Mouse (Mus musculus): ENCODE measurements around the gene Ric3. TPM values are rescaled to one million over a fixed set of nuclear protein-coding genes. Genes with fewer than 3 reads are reported as not detected.
"Not testable (repeated sequence)": the region's sequence is repeated elsewhere in the genome, so short reads cannot be mapped to it uniquely, and the experiment has no call there.

The Ric3 gene
- 10 to 100 TPM; 66.2 to 71.1 (median 68.6) TPM for total RNA-seq (2022)

- peak; percentile 85 to 87 for DNase-seq (ENCODE audit: low spot score in 2 of 2)
These were observed at the start of gene Ric3 for GRCm38 (mm10) chr7:109083113-109083812. TSS of gene Ric3 (minus strand) at chr7:109083331.

- DNase-seq (ENCODE audit: low spot score in 2 of 2), result no peak
These were observed 48.4 kb upstream of the Ric3 start for GRCm38 (mm10) chr7:109131565-109131964.

GRCm38 (mm10) chr7:109129946-109130686 is 47.0 kb upstream of the Ric3 start:
- no peak for DNase-seq (ENCODE audit: low spot score in 2 of 2)

GRCm38 (mm10) chr7:109129442-109129841 is 46.3 kb upstream of the Ric3 start:
- DNase-seq (ENCODE audit: low spot score in 2 of 2), result no peak

GRCm38 (mm10) chr7:109115929-109116328 is 32.8 kb upstream of the Ric3 start:
- no peak for DNase-seq (ENCODE audit: low spot score in 2 of 2)

GRCm38 (mm10) chr7:109115488-109115887 is 32.4 kb upstream of the Ric3 start:
- DNase-seq (ENCODE audit: low spot score in 2 of 2), result not testable (repeated sequence)

- no peak for DNase-seq (ENCODE audit: low spot score in 2 of 2)
These were observed 31.8 kb upstream of the Ric3 start for GRCm38 (mm10) chr7:109114950-109115349.

GRCm38 (mm10) chr7:109111000-109111399 is 27.9 kb upstream of the Ric3 start:
- DNase-seq (ENCODE audit: low spot score in 2 of 2), result peak; percentile 9 to 72

GRCm38 (mm10) chr7:109104894-109105293 is 21.8 kb upstream of the Ric3 start:
- no peak for DNase-seq (ENCODE audit: low spot score in 2 of 2)

GRCm38 (mm10) chr7:109101167-109101566 is 18.0 kb upstream of the Ric3 start:
- no peak for DNase-seq (ENCODE audit: low spot score in 2 of 2)

GRCm38 (mm10) chr7:109098145-109099018 is 15.3 kb upstream of the Ric3 start:
- no peak for DNase-seq (ENCODE audit: low spot score in 2 of 2)

- no peak for DNase-seq (ENCODE audit: low spot score in 2 of 2)
These were observed 14.1 kb upstream of the Ric3 start for GRCm38 (mm10) chr7:109097203-109097602.

- no peak for DNase-seq (ENCODE audit: low spot score in 2 of 2)
These were observed 13.5 kb upstream of the Ric3 start for GRCm38 (mm10) chr7:109096618-109097017.

GRCm38 (mm10) chr7:109094294-109094693 is 11.2 kb upstream of the Ric3 start:
- no peak for DNase-seq (ENCODE audit: low spot score in 2 of 2)

- not testable (repeated sequence) for DNase-seq (ENCODE audit: low spot score in 2 of 2)
These were observed 8.2 kb upstream of the Ric3 start for GRCm38 (mm10) chr7:109091316-109091715.

GRCm38 (mm10) chr7:109086946-109087345 is 3.8 kb upstream of the Ric3 start:
- DNase-seq (ENCODE audit: low spot score in 2 of 2), result no peak

- no peak for DNase-seq (ENCODE audit: low spot score in 2 of 2)
These were observed 668 bp upstream of the Ric3 start for GRCm38 (mm10) chr7:109083813-109084184.

GRCm38 (mm10) chr7:109082269-109083112 is 640 bp downstream of the Ric3 start:
- DNase-seq (ENCODE audit: low spot score in 2 of 2), result no peak

GRCm38 (mm10) chr7:109072326-109072725 is 10.8 kb downstream of the Ric3 start:
- DNase-seq (ENCODE audit: low spot score in 2 of 2), result no peak

GRCm38 (mm10) chr7:109069641-109070040 is 13.5 kb downstream of the Ric3 start:
- DNase-seq (ENCODE audit: low spot score in 2 of 2), result no peak

GRCm38 (mm10) chr7:109059536-109059935 is 23.6 kb downstream of the Ric3 start:
- no peak for DNase-seq (ENCODE audit: low spot score in 2 of 2)
